Mouse (Mus musculus): ENCODE measurements around the gene Defb5. TPM values are rescaled to one million over a fixed set of nuclear protein-coding genes. Genes with fewer than 3 reads are reported as not detected.
"Not testable (repeated sequence)": the region's sequence is repeated elsewhere in the genome, so short reads cannot be mapped to it uniquely, and the experiment has no call there.

The Defb5 gene
- not detected in 2 replicates for polyA plus RNA-seq (2012; rRNA removed)

- Histone ChIP-seq H3K27ac (ENCODE audit: insufficient read depth, low read length) (no peak within 1 kb of the TSS), H3K4me1 (ENCODE audit: control insufficient read depth, insufficient read depth, low read length) (no peaks in the 10 kb centered on the region), H3K27me3 (ENCODE audit: control insufficient read depth, insufficient read depth, low read length) (no peaks in the 10 kb centered on the region), H3K4me3 (replicated peaks; ENCODE audit: insufficient read depth, low read depth, low read length) (no peak within 1 kb of the TSS)
- no peak for TF ChIP-seq POLR2A (IDR thresholded peaks at IDR 0.05; ENCODE audit: borderline replicate concordance, insufficient read depth, low read length)
- TF ChIP-seq CTCF (IDR thresholded peaks at IDR 0.05; ENCODE audit: borderline replicate concordance, insufficient read depth, low read depth, low read length), result no peak
- DNase-seq, result no peak
- WGBS, result 89% methylated on average over 5 of the region's 5 CpGs
Observed at GRCm38 (mm10) chr8:19247280-19247679, at the start of gene Defb5. Gene Defb5, plus strand, starts transcription at chr8:19247580.

DNA sequence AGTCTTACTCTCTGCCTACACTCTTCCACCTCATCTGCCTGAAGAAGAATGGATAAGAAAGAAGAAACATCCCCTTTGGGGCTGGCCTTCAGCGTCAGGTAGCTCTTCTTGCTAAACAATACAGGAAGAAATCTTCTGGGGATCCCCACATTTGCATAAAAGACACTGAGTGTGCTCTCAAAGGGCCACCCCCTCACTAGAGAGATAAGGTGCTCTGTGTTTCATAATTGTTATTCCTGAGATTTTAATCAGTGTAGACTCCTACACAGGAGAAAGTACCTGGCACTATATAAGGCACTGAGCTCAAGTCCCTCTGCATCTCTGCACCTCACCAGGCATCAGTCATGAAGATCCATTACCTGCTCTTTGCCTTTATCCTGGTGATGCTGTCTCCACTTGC, 22.2 kb upstream of the Defb5 start, which contains the start of gene Defb6:
Defb6 (plus strand) TSS at position 318 of the 400 bp plus-strand sequence.
- TF ChIP-seq CTCF (IDR thresholded peaks at IDR 0.05; ENCODE audit: borderline replicate concordance, insufficient read depth, low read depth, low read length), result no peak
- no peak for TF ChIP-seq POLR2A (IDR thresholded peaks at IDR 0.05; ENCODE audit: borderline replicate concordance, insufficient read depth, low read length)
- Histone ChIP-seq H3K4me1 (ENCODE audit: control insufficient read depth, insufficient read depth, low read length) (no peaks in the 10 kb centered on the region), H3K27me3 (ENCODE audit: control insufficient read depth, insufficient read depth, low read length) (no peaks in the 10 kb centered on the region), H3K27ac (ENCODE audit: insufficient read depth, low read length) (no peak within 1 kb of the TSS), H3K4me3 (replicated peaks; ENCODE audit: insufficient read depth, low read depth, low read length) (no peak within 1 kb of the TSS)
- no peak for DNase-seq
- WGBS, result 59% methylated on average over 1 of the region's 1 CpGs

DNA sequence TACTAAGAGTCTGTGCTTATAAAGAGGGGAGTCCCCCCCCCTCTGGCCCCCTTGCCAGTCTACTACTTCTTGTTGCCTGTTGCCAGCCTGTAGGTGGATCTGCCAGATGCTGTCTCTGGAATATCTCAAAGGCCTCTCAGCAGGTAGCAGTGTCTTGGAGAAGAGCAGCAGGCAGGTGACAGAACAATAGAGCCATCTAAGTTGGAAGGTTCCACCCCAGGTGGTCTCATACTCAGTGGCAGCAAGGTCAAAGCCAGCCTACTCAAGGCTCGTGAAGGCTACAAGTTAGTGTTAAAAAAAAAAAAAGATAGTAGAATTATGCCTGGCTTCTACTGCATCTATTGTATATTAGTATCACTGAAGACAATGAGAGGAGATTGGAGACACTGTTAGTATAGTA, 9.3 kb upstream of the Defb5 start:
- TF ChIP-seq POLR2A (IDR thresholded peaks at IDR 0.05; ENCODE audit: borderline replicate concordance, insufficient read depth, low read length) (no peak), CTCF (IDR thresholded peaks at IDR 0.05; ENCODE audit: borderline replicate concordance, insufficient read depth, low read depth, low read length) (no peak)
- no peaks in the 10 kb centered on the region for H3K4me1 ChIP-seq (ENCODE audit: control insufficient read depth, insufficient read depth, low read length)
- H3K4me3 ChIP-seq (replicated peaks; ENCODE audit: insufficient read depth, low read depth, low read length), result no peak overlapping the region
- no peaks in the 10 kb centered on the region for H3K27me3 ChIP-seq (ENCODE audit: control insufficient read depth, insufficient read depth, low read length)
- DNase-seq, result no peak
- H3K27ac ChIP-seq (ENCODE audit: insufficient read depth, low read length), result no peak overlapping the region
- 28% methylated on average over 1 of the region's 1 CpGs for WGBS

- 81% methylated on average over 2 of the region's 2 CpGs for WGBS
- no peaks in the 10 kb centered on the region for H3K4me1 ChIP-seq (ENCODE audit: control insufficient read depth, insufficient read depth, low read length)
- no peak within 1 kb of the TSS for H3K4me3 ChIP-seq (replicated peaks; ENCODE audit: insufficient read depth, low read depth, low read length)
- no peaks in the 10 kb centered on the region for H3K27me3 ChIP-seq (ENCODE audit: control insufficient read depth, insufficient read depth, low read length)
- no peak for DNase-seq
- TF ChIP-seq CTCF (IDR thresholded peaks at IDR 0.05; ENCODE audit: borderline replicate concordance, insufficient read depth, low read depth, low read length) (no peak), POLR2A (IDR thresholded peaks at IDR 0.05; ENCODE audit: borderline replicate concordance, insufficient read depth, low read length) (no peak)
- H3K27ac ChIP-seq (ENCODE audit: insufficient read depth, low read length), result no peak within 1 kb of the TSS
Observed at GRCm38 (mm10) chr8:19239616-19240015, 7.8 kb upstream of the Defb5 start, which contains the start of gene Defb46. Gene Defb46, plus strand, starts transcription at chr8:19239916.

DNA sequence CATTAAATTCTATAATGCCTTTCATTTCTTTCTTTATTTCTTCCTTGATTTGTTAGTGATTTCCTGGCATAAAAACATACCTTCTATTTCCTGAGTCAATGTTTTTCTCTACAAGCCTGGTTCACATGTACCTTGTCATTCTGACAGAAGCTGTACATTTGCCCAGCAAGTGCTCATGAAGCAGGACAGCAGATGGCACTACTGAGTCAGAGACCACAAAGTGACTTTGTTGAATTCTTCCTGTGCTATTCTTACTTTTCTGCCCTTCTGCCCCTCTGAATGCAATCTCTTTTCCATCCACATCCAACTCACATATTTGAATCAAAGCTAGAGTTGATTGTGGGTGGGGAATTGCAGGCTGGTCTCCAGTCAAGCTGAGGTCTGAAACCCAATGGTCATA, 10.8 kb downstream of the Defb5 start:
- Histone ChIP-seq H3K4me3 (replicated peaks; ENCODE audit: insufficient read depth, low read depth, low read length) (no peak overlapping the region), H3K27ac (ENCODE audit: insufficient read depth, low read length) (no peak overlapping the region), H3K27me3 (ENCODE audit: control insufficient read depth, insufficient read depth, low read length) (no peaks in the 10 kb centered on the region), H3K4me1 (ENCODE audit: control insufficient read depth, insufficient read depth, low read length) (no peaks in the 10 kb centered on the region)
- no peak for TF ChIP-seq CTCF (IDR thresholded peaks at IDR 0.05; ENCODE audit: borderline replicate concordance, insufficient read depth, low read depth, low read length)
- TF ChIP-seq POLR2A (IDR thresholded peaks at IDR 0.05; ENCODE audit: borderline replicate concordance, insufficient read depth, low read length), result no peak
- DNase-seq, result no peak

DNA sequence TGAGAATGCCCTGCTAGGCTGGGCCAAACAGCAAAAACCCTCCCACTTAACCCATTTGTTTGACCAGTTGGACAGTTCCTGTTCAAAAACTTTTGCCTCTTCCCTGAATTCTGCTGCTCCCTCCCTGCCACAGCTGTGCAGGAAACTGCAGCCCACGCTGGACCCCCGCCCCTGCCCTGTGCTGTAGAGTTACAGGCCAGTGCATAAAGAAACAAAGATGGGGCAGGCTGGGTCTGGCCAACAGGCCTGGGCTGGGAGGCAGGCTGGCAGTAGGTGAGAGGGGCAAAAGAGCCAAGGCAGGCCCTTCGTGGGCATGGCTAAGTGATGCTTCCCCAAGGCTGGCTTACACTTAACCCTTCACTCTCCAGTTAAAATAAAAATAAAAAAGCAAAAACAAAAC, 12.3 kb downstream of the Defb5 start:
- Histone ChIP-seq H3K27me3 (ENCODE audit: control insufficient read depth, insufficient read depth, low read length) (no peaks in the 10 kb centered on the region), H3K27ac (ENCODE audit: insufficient read depth, low read length) (no peak overlapping the region), H3K4me1 (ENCODE audit: control insufficient read depth, insufficient read depth, low read length) (no peaks in the 10 kb centered on the region), H3K4me3 (replicated peaks; ENCODE audit: insufficient read depth, low read depth, low read length) (no peak overlapping the region)
- TF ChIP-seq POLR2A (IDR thresholded peaks at IDR 0.05; ENCODE audit: borderline replicate concordance, insufficient read depth, low read length) (no peak), CTCF (IDR thresholded peaks at IDR 0.05; ENCODE audit: borderline replicate concordance, insufficient read depth, low read depth, low read length) (no peak)
- no peak for DNase-seq
- WGBS, result 34% methylated on average over 3 of the region's 3 CpGs

GRCm38 (mm10) chr8:19293060-19293459, 45.7 kb downstream of the Defb5 start, which contains the start of gene Defb3:
Gene Defb3, plus strand, starts transcription at chr8:19293360.
- not testable (repeated sequence) for H3K4me3 ChIP-seq (replicated peaks; ENCODE audit: insufficient read depth, low read depth, low read length); DNase-seq; H3K27me3 ChIP-seq (ENCODE audit: control insufficient read depth, insufficient read depth, low read length); H3K27ac ChIP-seq (ENCODE audit: insufficient read depth, low read length); H3K4me1 ChIP-seq (ENCODE audit: control insufficient read depth, insufficient read depth, low read length)
- 42% methylated on average over 2 of the region's 2 CpGs for WGBS

DNA sequence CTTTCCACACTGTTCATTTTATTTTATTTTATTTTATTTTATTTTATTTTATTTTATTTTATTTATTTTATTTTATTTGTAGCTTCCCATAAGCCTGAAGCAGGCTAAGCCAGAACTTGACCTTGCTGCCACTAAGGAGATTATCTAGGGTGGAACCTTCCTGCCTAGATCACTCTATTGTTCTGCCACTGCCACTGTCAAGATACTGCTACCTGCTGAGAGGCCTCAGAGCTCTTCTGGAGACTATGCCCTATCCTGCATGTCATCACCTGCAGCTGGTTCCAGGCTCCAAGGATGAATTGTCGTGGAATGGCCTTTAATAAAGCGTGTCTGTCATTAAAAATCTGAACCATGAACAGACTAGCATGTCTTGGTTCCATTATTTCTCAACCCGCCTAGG, 51.0 kb downstream of the Defb5 start:
- not testable (repeated sequence) for H3K27me3 ChIP-seq (ENCODE audit: control insufficient read depth, insufficient read depth, low read length); H3K27ac ChIP-seq (ENCODE audit: insufficient read depth, low read length); DNase-seq; H3K4me1 ChIP-seq (ENCODE audit: control insufficient read depth, insufficient read depth, low read length); H3K4me3 ChIP-seq (replicated peaks; ENCODE audit: insufficient read depth, low read depth, low read length)
- 45% methylated on average over 3 of the region's 3 CpGs for WGBS

Other genes with a start within 250 kb of the Defb5 start
- not detected in 2 replicates for gene Defb38, start 221.0 kb upstream of the Defb5 start, polyA plus RNA-seq (2012; rRNA removed)
- not detected in 2 replicates for gene Defb39, start 182.8 kb upstream of the Defb5 start, polyA plus RNA-seq (2012; rRNA removed)
- not detected in 2 replicates for gene Defb12, start 132.7 kb upstream of the Defb5 start, polyA plus RNA-seq (2012; rRNA removed)
- gene Defb34, start 123.8 kb upstream of the Defb5 start, polyA plus RNA-seq (2012; rRNA removed), result not detected in 2 replicates
- gene Gm45826, start 106.8 kb upstream of the Defb5 start, polyA plus RNA-seq (2012; rRNA removed), result not detected in 2 replicates
- not detected in 2 replicates for gene Defb14, start 53.2 kb upstream of the Defb5 start, polyA plus RNA-seq (2012; rRNA removed)
- gene Defb4, start 48.9 kb upstream of the Defb5 start, polyA plus RNA-seq (2012; rRNA removed), result not detected in 2 replicates
- gene Defb6, start 22.1 kb upstream of the Defb5 start, polyA plus RNA-seq (2012; rRNA removed), result not detected in 2 replicates
- gene Defb46, start 7.7 kb upstream of the Defb5 start, polyA plus RNA-seq (2012; rRNA removed), result not detected in 2 replicates
- not detected in 2 replicates for gene Defb3, start 45.8 kb downstream of the Defb5 start, polyA plus RNA-seq (2012; rRNA removed)
- not detected in 2 replicates for gene Defb8, start 200.0 kb downstream of the Defb5 start, polyA plus RNA-seq (2012; rRNA removed)
- gene Defb7, start 247.5 kb downstream of the Defb5 start, polyA plus RNA-seq (2012; rRNA removed), result not detected in 2 replicates

Data from cerebellum, adult 2 months (tissue).